Mouse (Mus musculus) cerebellum, postnatal 14 days (tissue): Measurements from ENCODE around the gene Dazl.
"Not testable (repeated sequence)": the region's sequence is repeated elsewhere in the genome, so short reads cannot be mapped to it uniquely, and the experiment has no call there.

ENCODE experiments used
- DNase-seq, 2 experiments: peaks; one replicate each; pipeline ENCODE4 v3.0.0; 2021; ENCODE audit warnings: mixed read lengths in 2 of 2

Dazl gene

DNA sequence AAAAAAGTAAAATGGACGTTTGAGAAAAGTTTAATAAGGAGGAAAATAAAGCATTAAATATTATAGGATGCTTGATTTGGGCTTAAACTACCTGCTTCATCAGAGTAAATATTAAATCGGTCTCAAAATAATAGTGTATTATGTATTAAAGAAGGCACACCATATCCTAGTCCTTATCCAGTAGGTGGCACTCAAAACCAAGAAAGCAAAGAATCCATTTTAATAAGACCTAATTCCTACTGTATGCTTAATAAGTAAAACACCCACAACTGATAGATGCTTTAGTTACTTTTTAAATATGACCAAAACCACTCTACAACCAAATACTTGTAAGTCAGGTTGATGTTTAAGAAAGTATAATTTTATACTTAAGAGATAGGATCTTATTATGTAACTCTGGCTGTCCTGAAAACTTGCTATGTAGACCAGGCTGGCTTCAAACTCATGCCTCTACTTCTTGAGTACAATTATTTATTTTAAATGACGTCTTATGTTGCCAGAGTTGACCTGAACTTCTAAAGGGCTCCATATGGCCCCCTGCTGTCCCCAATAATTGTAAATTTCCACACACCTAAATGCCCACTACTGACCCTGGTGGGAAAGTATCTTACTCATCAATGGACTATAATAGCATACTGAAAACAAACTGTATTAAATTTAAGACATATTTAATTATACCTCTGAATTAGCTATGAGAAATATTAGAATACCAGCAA is 1.8 kb downstream of the Dazl start:
- DNase-seq, result peak in 1 of 2 experiments; percentile 42

DNA sequence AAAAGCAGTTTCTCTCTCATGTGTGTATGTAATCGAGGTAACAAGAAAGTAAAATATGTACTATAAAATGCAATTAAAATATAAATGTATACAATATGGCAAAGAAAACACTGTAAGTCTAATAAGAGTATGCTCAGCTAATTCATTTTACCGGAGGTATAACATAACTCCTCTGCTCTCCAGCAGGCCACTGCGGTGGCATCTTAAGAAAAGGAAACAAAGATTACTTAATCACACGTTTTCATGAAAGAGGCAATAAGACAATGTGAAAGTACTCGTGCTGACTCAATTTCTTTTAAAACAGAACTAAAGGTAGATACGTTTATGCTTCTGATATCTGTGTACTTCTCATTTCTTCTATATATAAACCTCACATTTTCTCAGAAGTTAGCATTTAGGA is 8.6 kb downstream of the Dazl start:
- no peak for DNase-seq

DNA sequence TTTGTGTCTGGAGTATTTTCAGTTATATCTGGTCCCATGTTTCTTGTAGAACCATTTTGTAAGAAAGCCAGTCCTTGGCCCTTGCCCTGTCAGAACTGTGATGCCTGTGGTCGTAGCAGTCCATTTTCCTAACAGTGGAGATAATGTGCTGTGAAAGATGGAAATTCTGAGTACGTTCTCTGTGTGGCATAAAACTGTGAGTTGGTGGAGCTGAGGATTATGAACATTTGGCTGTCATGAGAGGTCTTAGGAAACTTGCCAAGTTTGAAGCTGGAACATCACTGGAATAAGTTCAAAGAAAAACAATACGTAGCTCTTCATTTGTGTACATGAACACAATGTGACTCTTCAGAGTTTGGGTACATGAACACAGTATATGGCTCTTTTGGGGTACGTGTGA is 31.8 kb downstream of the Dazl start:
- DNase-seq, result not testable (repeated sequence)

DNA sequence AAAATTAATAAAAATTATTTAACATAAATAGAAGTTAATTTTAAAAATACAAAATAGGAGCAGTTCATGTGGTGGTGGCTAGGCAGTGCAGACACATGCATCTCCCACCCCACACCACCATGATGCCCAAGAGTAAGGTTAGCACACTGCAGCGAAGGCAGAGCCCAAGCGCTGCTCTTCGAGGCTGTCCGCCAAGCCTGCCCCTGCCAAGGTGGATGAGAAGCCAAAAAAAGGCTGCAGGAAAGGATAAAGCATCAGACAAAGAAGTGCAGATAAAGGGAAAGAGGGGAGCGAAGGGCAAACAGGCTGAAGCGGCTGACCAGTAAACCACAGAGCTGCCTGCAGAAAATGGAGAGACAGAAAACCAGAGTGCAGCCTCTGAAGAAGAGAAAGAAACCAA is 32.6 kb downstream of the Dazl start:
- peak; percentile 81 to 84 for DNase-seq

DNA sequence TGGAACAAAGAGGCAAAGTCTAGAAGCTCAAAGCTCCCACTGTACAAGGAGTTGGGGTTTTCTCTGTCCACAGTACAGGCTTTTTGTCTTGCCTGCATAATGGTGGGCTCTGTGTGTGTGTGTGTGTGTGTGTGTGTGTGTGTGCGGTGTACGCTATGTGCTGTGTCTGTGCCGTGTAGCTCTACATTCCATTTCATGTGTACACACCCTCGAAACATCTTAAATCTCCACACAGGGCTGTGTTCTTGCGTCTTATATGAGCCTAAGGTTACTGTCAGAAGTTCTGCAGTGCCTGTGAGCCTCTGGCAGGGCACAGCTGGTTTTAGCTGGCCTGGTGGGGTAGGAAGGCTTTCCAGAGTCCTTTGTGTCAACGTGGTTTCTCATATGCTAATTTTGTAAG is 46.8 kb downstream of the Dazl start:
- DNase-seq, result no peak

DNA sequence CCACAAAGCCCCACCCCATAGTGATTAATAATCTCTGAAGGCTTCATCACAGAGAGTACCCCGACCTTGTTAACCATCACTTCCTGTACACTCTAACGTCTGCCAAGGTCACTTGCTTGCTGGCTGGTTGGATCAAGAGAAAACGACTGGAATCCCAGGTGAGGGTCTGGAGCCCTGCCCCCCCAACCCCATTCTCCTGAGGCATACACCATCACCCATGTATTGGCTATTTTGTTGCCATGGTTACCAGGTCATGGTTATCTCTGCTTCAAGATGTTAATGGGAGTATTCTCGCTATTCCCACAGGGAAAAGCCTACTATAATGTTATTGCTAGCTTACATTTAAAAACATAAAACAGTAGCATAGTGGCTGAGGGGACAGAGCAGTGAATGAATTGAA is 48.8 kb downstream of the Dazl start:
- no peak for DNase-seq

DNA sequence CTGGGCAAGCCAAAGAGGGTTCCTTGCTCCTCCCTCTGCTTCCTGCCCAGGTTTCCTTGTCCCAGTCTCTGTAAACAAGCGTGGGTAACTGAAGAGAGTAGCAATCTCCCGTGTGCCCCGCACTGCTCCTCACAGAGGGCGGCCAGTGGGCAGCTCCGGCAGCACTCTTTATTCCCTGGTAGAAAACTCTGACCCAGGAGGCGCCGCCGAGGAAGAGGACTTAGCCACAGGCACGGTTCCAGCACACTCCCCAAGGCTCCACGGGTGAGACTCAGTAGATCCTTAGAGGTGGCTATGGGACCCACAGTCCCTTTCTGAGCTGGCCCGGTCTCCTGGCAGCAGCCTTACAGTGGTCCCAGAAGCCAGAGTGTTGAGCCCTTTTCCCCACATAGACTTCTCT is 50.1 kb downstream of the Dazl start:
- DNase-seq, result no peak

DNA sequence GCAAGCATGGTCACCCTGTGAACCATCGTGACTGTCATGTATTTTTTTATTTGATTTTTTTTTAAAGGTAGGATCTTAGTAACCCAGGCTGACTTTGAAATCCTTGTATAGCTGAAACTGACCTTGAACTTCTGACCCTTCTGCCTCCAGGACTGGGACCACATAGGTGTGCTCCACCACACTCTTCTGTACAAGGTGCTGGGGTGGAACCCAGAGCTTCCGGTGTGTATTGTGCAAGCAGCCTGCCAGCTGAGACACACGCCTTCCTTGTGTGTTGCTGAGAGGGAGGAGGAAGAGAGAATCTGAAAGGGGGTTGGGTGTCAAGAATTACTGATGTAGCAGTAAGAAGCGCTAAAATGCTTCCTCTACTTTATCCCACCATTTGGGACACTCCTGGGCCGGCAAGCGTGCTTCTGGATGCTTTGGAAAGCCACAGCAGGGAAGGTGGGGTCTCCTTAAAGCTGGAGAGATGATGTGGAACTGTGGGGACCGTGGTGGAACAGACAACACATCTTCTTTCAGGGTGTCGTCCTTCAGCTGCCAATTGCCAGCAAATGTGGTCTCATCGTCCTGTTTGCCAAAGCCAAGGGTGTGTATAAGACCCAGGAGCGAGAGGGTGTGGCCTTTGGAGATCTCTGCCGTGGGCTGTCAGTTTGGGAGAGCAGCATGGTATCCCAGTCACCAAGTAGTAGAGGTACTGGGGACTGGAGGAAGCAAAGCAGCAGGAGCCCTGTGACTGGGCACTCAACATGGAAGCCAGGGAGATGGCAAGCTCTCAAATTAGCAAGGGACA is 55.4 kb downstream of the Dazl start:
- DNase-seq, result no peak

DNA sequence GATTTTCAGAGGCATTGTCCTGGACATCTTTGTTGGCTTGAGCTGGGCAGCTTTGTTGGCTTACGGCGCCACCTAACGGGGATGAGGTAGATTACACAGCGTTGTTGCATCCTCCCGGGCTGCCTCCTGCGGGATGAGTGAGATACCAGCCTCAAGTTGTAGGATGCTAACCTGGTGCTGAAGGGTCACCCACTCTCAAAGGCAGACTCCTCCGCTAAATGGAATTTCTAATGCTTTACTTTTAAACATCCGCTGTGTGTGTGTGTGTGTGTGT is 56.1 kb downstream of the Dazl start:
- DNase-seq, result peak; percentile 95 to 96

DNA sequence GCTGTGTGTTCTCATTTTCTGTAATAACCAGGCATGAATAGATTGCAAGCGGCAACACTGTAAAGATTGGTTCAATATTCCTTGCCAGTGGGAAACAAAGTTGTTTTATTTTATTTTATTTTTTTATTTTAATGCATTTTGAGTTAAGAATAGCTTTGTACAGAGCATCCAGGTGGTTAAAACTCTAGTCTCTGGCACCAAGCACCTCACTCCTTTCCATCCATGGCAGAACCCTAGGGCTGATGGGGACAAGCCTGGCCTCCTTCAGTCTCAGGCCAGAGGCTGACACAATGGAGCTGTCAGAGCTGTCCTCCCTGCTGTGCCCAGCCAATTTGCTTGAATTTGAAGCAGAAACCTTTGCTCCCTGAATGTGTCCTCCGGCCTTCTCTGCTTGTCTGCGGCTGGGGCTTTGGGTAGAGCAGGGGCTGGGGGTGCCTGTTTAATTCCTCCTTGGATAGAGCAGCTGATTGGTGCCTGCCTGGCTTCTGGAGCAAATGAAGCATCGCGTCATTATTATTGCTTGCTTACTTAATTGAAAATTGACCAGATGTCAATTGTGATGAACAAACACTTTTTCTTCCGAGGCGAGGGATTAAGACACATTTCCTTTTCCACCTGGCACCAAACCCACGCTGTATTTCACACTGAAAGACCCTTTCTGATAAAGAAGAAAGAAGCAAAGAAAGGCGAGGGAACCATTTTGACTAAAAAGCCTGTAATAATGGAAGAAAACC is 56.6 kb downstream of the Dazl start:
- peak; percentile 70 to 74 for DNase-seq

DNA sequence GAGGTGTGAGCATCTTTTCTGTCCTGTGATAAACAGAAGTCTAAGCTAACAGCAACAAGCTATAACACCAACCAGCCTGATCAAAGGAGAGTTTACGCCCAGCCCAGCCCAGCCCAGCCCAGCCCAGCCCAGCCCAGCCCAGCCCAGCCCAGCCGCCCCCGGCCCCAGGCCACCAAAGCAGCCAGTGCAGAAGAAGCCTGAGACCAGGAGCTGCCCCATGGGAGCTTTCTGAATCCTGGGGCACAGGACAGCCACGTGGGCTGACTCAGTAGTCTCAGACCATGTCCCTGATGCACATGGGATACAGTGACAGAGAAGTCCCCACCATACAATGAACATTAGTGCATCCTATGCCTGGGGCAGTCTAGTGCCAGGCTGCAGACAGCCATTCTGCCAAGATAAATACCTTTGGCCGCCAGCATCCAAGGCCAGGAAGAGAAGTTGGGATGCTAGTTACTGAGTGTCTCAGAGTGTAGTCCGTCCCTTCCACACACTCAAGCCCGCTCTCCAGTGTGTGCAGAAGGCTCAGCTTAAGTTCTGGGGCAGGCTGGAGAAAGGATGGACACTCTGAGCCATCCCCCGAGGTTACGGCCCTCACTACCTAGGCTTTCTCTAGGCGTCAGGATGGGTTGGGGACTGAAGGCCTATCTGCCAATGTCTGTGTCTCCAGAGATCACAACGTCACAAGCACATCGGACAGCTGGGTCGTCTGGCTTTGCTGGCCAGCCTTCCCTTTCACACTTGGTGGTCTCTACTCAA is 57.3 kb downstream of the Dazl start:
- DNase-seq, result peak; percentile 56 to 64

DNA sequence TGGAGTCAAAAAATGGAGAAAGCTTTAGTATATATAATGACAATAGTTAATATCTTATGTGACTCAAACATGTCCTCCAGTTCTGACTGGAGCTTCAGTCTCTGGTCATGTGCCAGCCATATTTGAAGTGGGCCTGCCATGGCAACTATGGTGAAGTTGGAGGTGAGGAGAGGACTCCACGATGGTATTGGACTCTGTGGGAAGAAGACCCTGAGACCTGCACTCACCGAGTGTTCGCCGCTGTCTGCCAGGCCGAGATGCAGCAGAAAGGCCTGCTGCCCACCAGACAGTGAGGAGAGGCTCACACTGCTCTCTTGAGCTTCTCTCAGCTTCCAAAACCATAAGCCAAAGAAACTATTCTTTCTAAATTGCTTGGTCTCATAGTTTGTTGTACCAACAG is 59.5 kb downstream of the Dazl start:
- DNase-seq, result no peak

DNA sequence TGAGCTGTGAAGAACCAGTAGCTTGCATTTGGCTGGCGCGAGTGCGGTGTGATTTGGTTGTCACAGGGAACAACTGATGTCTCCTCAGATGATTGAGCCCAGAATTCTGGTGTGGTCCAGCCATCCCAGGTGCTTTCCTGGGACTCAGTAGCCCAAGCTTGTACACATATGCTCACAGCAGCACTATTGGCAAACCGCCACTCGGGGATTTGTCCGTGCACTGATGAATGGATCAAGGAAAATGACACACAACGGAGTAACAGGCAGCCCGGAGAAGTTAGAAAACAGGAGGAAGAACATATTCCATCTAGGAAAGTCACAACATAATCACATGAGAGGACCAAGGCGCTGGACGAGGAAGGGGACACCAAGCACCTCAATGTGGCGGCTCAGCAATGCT is 60.6 kb downstream of the Dazl start:
- DNase-seq, result peak; percentile 68 to 77

DNA sequence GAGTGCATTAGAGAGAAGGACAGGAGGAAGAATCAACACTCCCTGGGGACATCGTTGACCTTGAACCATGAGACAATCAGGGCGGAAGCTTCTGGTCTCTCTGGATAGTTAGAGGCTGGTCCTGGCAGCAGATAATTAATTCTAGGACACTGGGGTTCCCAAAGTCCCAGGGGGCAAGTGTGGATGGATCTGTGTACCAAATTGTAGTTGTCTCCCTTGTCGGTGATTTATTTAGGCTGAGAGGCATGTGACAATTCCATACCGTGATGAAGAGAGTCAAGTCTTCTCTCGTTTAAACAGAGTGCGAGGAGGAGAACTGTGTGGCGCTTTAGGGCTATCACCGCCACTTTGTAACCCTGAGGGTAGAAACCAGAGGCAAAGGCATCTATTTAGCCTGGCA is 62.2 kb downstream of the Dazl start:
- no peak for DNase-seq

DNA sequence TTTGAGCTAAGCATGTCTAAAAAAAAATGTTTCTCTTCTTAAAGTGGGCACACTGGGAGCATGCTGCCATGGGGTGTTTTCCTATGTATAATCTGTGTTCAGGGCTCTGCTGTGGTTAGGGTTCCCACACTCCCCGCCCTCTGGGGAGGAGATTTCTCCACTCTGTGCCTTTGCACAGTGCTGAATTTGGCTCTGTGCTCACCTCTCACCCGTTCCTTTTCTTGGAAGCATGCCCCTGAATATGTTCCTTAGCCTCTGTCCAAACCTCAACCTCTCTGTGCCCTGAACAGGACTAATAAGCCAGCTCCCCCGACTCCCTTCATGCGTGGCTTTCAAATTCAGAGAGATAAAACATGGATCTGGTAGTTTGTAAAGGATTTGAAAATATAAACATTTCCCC is 63.9 kb downstream of the Dazl start:
- peak; percentile 20 to 41 for DNase-seq
